Mouse (Mus musculus) liver, embryonic 16.5 days (tissue): ENCODE measurements around the gene Tnpo1. TPM values are rescaled to one million over a fixed set of nuclear protein-coding genes. Genes with fewer than 3 reads are reported as not detected.

Experiments
- ATAC-seq: fragments of 200-750 bp; cut with Nextera tagmentation; 2 replicates; pipeline ENCODE4 v1.8.0; 2017; ENCODE audit warnings: low read depth, mild to moderate bottlenecking, moderate number of reproducible peaks, moderate library complexity
- H3K27ac ChIP-seq: fragments of 300-500 bp; sonication (generic); 2 replicates; pipeline ENCODE4 v1.5.1; 2014; ENCODE audit warnings: mild to moderate bottlenecking, low read length
- H3K27me3 ChIP-seq: fragments of 300-500 bp; sonication (generic); 2 replicates; pipeline ENCODE4 v1.6.1; 2014; ENCODE audit warnings: low read depth, low read length, mixed read lengths; ENCODE audit not compliant: control insufficient read depth, insufficient read depth
- H3K36me3 ChIP-seq: fragments of 300-500 bp; sonication (generic); 2 replicates; pipeline ENCODE4 v1.6.1; 2014; ENCODE audit warnings: mild to moderate bottlenecking; ENCODE audit not compliant: control insufficient read depth, insufficient read depth
- H3K4me1 ChIP-seq: fragments of 300-500 bp; sonication (generic); 2 replicates; pipeline ENCODE4 v1.6.1; 2014; ENCODE audit warnings: low read depth, low read length, mixed read lengths; ENCODE audit not compliant: control insufficient read depth
- H3K4me2 ChIP-seq: fragments of 300-500 bp; sonication (generic); 2 replicates; pipeline ENCODE4 v1.6.1; 2014; ENCODE audit warnings: low read depth, low read length, mixed read lengths
- H3K4me3 ChIP-seq: fragments of 300-500 bp; sonication (generic); 2 replicates; pipeline ENCODE4 v1.5.1; 2014; ENCODE audit warnings: low read depth, mild to moderate bottlenecking, low read length
- H3K9ac ChIP-seq: fragments of 300-500 bp; sonication (generic); 2 replicates; pipeline ENCODE4 v1.6.1; 2014; ENCODE audit warnings: low read depth, low read length
- H3K9me3 ChIP-seq: fragments of 300-500 bp; sonication (generic); replicated peaks from 2 replicates; pipeline ENCODE4 v1.6.1; 2016; ENCODE audit warnings: low read length; ENCODE audit not compliant: control insufficient read depth
- WGBS: fragments of 180-500 bp; shearing (Covaris S2); extraction: QIAGEN DNeasy Blood & Tissue Kit; methylation state at CpG from one replicate; pipeline ENCODE4 v1.1.7; 2014; ENCODE audit not compliant: insufficient replicate concordance; 5-methylcytosine and 5-hydroxymethylcytosine counted together
- polyA plus RNA-seq: library from polyadenylated mRNA; unstranded; fragments of >200 nt; fragmentation: Nextera tagmentation; extraction: Ambion mirVana; gene quantifications from 2 replicates; pipeline ENCODE4 v1.2.1, GENCODE M21; 2015

The Tnpo1 gene
- polyA plus RNA-seq, 1 experiment from 2014 or later = 18.1 TPM

DNA sequence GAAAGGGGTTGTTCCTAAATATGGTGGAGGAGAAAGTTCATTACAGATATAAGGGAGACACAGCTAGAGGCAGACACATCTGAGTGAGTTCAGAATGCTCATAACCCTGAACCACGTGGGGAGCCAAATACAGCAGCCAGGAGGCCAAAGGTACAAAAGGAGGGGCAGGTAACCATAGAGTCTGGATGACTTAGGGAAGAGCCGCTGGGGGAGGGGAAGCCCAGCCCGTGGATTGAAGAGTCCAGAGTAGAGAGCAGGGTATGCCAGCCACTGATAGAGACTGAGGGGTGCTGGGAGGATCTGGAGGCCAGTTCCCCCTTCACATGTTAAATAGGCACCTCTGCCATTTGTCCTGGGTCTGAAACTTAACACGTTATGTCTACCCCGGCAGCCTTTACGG is 29.5 kb upstream of the Tnpo1 start:
- Histone ChIP-seq H3K27me3 (no peaks in the 10 kb centered on the region), H3K4me2 (peak overlapping the region; percentile 18; the same call in 1 of the 2 replicates), H3K36me3 (no peaks in the 10 kb centered on the region), H3K9me3 (no peaks in the 10 kb centered on the region), H3K4me3 (no peak overlapping the region), H3K27ac (peak overlapping the region; percentile 41; the same call in 1 of the 2 replicates), H3K9ac (no peak overlapping the region), H3K4me1 (0 out of 2 replicates have a peak, but pooled peaks cover 2% of the 10 kb centered on the region)
- WGBS = 56% methylated on average over 6 of the region's 6 CpGs
- peak; percentile 89 for ATAC-seq

DNA sequence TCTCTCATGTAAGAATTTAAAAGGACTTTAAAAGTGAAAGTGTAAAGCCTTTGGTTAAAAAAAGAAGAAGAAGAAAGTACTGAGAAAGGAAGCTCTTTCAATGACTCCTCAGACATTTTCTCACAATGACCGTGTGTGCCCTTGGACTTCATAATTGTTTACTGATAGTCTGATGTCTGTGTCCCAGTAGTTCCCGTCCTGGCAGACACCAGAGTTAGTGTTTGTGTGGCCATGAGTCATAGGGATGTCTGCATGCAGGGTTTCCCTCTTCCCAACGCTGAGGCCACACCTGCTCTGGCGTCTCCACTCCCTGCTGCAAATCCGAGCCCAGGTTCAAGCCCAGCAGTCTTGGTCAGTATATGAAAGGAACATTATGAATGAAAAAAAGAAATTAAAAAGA is 29.0 kb upstream of the Tnpo1 start:
- no peaks in the 10 kb centered on the region for H3K27me3 ChIP-seq
- peak; percentile 73 for ATAC-seq
- no peaks in the 10 kb centered on the region for H3K36me3 ChIP-seq
- H3K4me3 ChIP-seq = no peak overlapping the region
- H3K4me1 ChIP-seq = 0 out of 2 replicates have a peak, but pooled peaks cover 2% of the 10 kb centered on the region
- WGBS = 37% methylated on average over 5 of the region's 5 CpGs
- H3K9me3 ChIP-seq = no peaks in the 10 kb centered on the region
- no peak overlapping the region for H3K9ac ChIP-seq
- peak overlapping the region; percentile 41; the same call in 1 of the 2 replicates for H3K27ac ChIP-seq
- peak overlapping the region; percentile 18; the same call in 1 of the 2 replicates for H3K4me2 ChIP-seq

DNA sequence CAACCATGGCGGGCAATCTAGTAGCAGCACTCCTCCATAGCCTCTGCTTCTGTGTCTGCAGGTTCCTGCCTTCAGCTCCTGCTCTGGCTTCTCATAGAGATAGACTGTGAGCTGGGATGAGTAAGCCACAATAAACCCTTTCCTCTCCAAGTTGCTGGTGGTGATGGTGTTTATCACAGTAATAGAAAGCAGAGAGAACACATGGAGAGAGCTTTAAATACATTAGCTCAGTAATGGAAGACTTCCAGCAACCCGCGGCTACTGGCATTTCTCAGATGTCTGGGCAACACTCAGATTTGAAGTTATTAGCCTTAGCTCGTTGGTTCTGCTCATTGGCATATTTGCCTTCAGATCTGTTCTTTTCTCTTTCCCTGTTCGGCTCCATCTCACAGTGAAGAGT is 27.6 kb upstream of the Tnpo1 start:
- Histone ChIP-seq H3K27me3 (no peaks in the 10 kb centered on the region), H3K4me3 (no peak overlapping the region), H3K4me1 (0 out of 2 replicates have a peak, but pooled peaks cover 2% of the 10 kb centered on the region), H3K4me2 (no peak overlapping the region), H3K9ac (no peak overlapping the region), H3K27ac (no peak overlapping the region), H3K36me3 (no peaks in the 10 kb centered on the region), H3K9me3 (no peaks in the 10 kb centered on the region)
- WGBS = 78% methylated on average over 5 of the region's 5 CpGs
- no peak for ATAC-seq

DNA sequence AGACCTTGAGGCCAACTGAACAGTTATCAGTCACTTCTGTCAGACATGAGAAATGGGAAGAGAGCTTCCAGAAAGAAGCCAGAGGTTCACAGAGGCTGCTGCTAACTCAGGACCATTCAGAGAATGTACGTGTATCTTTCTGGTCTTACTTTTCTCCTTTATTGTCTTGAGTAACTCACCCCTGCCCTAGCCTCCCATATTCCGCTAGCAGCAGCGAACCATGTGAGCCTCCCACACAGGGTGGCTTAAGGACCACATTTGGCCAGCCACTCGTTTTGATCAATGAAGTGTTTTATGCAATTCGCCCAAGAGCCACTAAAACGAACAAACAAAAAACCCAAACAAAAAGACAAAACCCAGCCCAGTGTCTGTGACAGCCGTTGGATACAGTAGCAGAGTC is 25.8 kb upstream of the Tnpo1 start:
- Histone ChIP-seq H3K4me3 (no peak overlapping the region), H3K27ac (no peak overlapping the region), H3K9me3 (no peaks in the 10 kb centered on the region), H3K27me3 (no peaks in the 10 kb centered on the region), H3K4me2 (no peak overlapping the region), H3K4me1 (peaks cover 2% of the 10 kb centered on the region; the same call in 1 of the 2 replicates), H3K36me3 (no peaks in the 10 kb centered on the region), H3K9ac (no peak overlapping the region)
- ATAC-seq = no peak
- WGBS = 65% methylated on average over 7 of the region's 7 CpGs

DNA sequence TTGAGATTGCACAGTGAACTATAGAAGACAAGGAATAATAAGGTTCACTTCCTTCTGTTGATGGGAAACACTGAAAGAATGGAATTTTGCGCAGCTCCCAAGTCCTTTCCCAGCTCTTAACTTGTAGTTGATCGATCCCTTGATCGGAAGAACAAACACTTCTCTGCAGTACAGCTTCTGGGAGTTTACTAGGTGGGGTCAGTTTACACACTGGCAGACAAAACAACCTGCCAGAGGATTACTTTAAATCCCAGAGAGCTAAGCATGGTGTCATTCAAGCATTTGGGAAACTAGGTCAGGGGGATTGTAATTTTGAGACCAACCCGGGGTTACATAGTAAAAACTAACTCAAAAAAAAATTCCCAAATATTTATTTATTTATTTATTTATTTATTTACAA is 22.0 kb upstream of the Tnpo1 start:
- ATAC-seq = no peak
- no peaks in the 10 kb centered on the region for H3K27me3 ChIP-seq
- H3K4me3 ChIP-seq = no peak overlapping the region
- no peak overlapping the region for H3K4me2 ChIP-seq
- H3K36me3 ChIP-seq = no peaks in the 10 kb centered on the region
- no peaks in the 10 kb centered on the region for H3K9me3 ChIP-seq
- H3K9ac ChIP-seq = no peak overlapping the region
- WGBS = 62% methylated on average over 4 of the region's 4 CpGs
- peaks cover 2% of the 10 kb centered on the region for H3K4me1 ChIP-seq
- no peak overlapping the region for H3K27ac ChIP-seq

DNA sequence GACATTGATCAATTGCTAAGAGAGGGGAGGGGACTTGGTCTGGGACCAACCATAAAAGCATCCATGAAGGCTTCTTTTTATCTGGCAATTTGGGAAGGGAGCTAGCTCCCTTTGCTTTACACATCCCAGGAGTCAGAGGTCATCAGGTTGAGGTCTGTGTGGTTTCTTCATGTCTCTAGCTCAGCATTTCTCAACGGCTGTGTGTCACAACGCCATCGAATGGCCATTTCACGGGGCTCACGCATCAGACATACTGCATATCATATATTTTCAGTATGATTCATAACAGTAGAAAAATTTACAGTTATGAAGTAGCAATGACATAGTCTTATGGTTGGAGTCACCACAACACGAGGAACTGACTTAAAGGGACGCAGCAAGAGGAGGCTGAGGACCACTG is 20.2 kb upstream of the Tnpo1 start:
- H3K4me2 ChIP-seq = no peak overlapping the region
- peaks cover 6% of the 10 kb centered on the region for H3K4me1 ChIP-seq
- H3K36me3 ChIP-seq = no peaks in the 10 kb centered on the region
- H3K4me3 ChIP-seq = no peak overlapping the region
- H3K27ac ChIP-seq = no peak overlapping the region; the same call in 1 of the 2 replicates
- no peaks in the 10 kb centered on the region for H3K9me3 ChIP-seq
- no peaks in the 10 kb centered on the region for H3K27me3 ChIP-seq
- ATAC-seq = no peak
- WGBS = 75% methylated on average over 7 of the region's 7 CpGs
- H3K9ac ChIP-seq = no peak overlapping the region

DNA sequence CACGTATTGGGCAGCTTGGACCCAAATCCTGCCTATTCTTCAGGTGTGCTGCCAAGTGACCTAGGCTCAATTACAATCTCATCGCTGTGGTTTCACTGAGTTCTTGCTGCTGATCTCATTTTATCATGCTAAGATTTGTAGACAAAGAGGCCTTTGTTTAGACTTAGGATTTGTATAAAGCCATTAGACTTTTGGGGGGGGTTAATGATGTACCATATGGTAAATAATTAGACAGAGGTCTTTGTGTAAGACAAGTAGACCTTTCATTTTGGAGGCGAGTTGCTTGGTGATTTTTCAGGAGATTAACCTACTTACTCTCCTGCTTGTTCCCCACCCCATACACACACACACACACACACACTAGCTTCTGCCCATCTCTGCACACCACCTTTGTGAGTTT is 19.7 kb upstream of the Tnpo1 start:
- no peak overlapping the region for H3K27ac ChIP-seq
- no peak overlapping the region for H3K4me2 ChIP-seq
- H3K4me1 ChIP-seq = peaks cover 6% of the 10 kb centered on the region
- no peak for ATAC-seq
- H3K4me3 ChIP-seq = no peak overlapping the region
- no peaks in the 10 kb centered on the region for H3K27me3 ChIP-seq
- no peaks in the 10 kb centered on the region for H3K9me3 ChIP-seq
- H3K9ac ChIP-seq = no peak overlapping the region
- WGBS = 54% methylated on average over 3 of the region's 3 CpGs
- no peaks in the 10 kb centered on the region for H3K36me3 ChIP-seq

DNA sequence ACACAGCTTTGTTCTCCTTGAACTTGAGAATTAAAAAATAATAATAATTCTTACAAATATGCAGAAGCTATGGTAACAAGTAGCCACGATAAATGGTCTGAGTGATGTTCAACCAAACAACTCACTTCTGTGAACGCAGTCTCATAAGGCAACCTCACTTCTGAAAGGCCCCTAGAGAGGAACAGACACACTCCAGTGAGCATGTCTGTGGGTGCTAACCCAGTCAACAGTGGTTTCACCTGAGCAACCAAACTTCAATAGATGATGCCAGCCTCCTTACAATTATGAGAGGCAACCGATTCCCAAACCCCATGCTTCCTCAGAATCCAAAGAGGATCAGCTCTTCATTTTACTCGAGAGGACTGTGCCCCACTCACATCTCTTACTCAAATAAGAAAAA is 19.2 kb upstream of the Tnpo1 start:
- WGBS = 82% methylated on average over 4 of the region's 4 CpGs

DNA sequence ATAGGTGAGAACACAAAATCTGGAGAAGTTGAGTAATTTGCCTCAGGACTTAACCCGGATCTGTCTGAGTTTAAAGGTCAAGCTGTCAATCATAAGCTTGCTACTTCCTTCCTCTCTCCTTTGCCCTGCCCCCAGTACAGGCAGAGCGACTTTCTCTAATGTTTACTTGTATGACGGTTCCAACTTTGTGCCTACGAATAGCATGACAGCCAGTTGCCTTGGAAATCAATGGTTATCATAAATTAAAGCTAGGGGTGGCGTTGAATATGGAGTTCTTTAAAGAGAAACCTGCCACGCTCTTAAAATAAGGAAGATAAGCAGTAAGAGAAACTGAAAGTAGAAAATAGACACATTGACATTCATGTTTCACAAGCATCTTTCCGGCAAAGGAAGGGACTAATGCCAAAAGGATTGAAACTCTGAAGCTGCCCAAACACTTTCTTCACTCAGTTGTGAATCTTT is 18.5 kb upstream of the Tnpo1 start:
- Histone ChIP-seq H3K4me1 (peaks cover 6% of the 10 kb centered on the region), H3K4me2 (peak overlapping the region; percentile 56), H3K4me3 (peak overlapping the region; percentile 50), H3K9me3 (no peaks in the 10 kb centered on the region), H3K27ac (peak overlapping the region; percentile 28; the same call in 1 of the 2 replicates), H3K27me3 (no peaks in the 10 kb centered on the region), H3K9ac (peak overlapping the region; percentile 19), H3K36me3 (no peaks in the 10 kb centered on the region)
- peak; percentile 60; the same call in 1 of the 2 replicates for ATAC-seq
- 10% methylated on average over 7 of the region's 7 CpGs for WGBS

More for the DNA sequence above, 19.2 kb upstream of the Tnpo1 start:
- H3K27ac ChIP-seq = no peak overlapping the region
- no peaks in the 10 kb centered on the region for H3K9me3 ChIP-seq
- ATAC-seq = no peak
- no peaks in the 10 kb centered on the region for H3K36me3 ChIP-seq
- no peak overlapping the region for H3K9ac ChIP-seq
- no peak overlapping the region for H3K4me3 ChIP-seq
- peaks cover 6% of the 10 kb centered on the region for H3K4me1 ChIP-seq
- peak overlapping the region; percentile 56 for H3K4me2 ChIP-seq
- H3K27me3 ChIP-seq = no peaks in the 10 kb centered on the region
